In the genomic region with DNA sequence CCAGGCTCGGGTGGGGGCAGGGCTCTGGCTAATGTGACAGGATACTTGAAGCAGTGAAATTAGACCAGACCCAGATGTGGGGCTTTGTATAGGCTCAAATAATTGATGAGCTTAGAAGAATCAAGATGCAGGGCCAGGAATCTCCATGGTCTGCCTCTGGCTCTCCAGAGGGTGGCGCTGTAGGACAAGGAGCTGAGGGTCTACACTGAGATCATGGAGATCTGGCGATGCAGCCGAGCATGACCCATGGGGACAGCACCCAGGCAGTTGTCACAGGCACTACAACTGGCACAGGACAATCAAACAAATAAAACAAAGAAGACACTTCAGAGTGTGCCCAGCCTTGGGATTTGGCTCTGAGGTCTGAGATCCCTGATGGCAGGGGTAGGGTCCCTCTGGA, we compare ENCODE assay signal across 10 mouse cellular contexts. TPM values are rescaled to one million over a fixed set of nuclear protein-coding genes. Genes with fewer than 3 reads are reported as not detected.
A peak's percentile ranks its signal among the peaks of the same experiment; 100 is the strongest.
DNase-seq lines count a peak whose midpoint lies in the region; ATAC-seq lines count a peak whose summit lies in the region.
"Had no signal": no experiment of that assay in that cellular context is flagged by ENCODE, and none has a peak within 500 bp of the region (broad histone marks: within the 10 kb centered on the region; RNA-seq: fewer than 3 reads in every experiment).

No protein-coding gene starts in this region.

- ATAC-seq in inflammation-experienced regulatory T-cells, adult 6 months = no peak

- DNase-seq in B cell, adult 2 months = peak; percentile 73 to 75
- peak; percentile 60 for DNase-seq in R1 (ENCODE audit: low read depth, low spot score)
- DNase-seq in cerebellum, postnatal 25 days = peak; percentile 83 to 90
- peak; percentile 87 for DNase-seq in gastrocnemius, postnatal 10 days
- DNase-seq in layer of hippocampus, adult 18-20 months (ENCODE audit: low spot score in 2 of 2) = peak; percentile 39 to 62
- DNase-seq in lung, postnatal 10 days = peak; percentile 85
- DNase-seq in right cerebral cortex, adult 18-20 months = peak; percentile 49

RNA-seq across cellular contexts. Expression of a gene that starts 7.4 kb away (rescaled TPM):
- total RNA-seq in gastrocnemius, postnatal 10 days (2021) = not detected
- not detected for total RNA-seq in layer of hippocampus, adult 18-20 months (2021)
- polyA plus RNA-seq in inflammation-experienced regulatory T-cells, adult 6 months (2017; shearing (Covaris generic)) = not detected
- total RNA-seq: gastrocnemius, adult 8-10 months had no signal
- polyA plus RNA-seq: stomach, embryonic 16.5 days had no signal
